Mouse (Mus musculus): Measurements from ENCODE around the gene Dact2.
A peak's percentile ranks its signal among the peaks of the same experiment; 100 is the strongest.

- TF ChIP-seq CTCF (conservative IDR thresholded peaks at IDR 0.05; ENCODE audit: low read length) = peak; percentile 66
- TF ChIP-seq POU5F1 (IDR thresholded peaks at IDR 0.05; ENCODE audit: borderline replicate concordance, low read length) = no peak
Observed at GRCm38 (mm10) chr17:14220606-14221202, 16.6 kb upstream of the Dact2 start.

Measured in E14TG2a.4 (cell line).